Mouse (Mus musculus): ENCODE measurements at regions not wholly inside any gene's neighbourhood (a gene's known extent, or its start where the extent isn't known, plus 50 kb on each side); places are given as distances from the start of the nearest gene placed in this dataset.

DNA sequence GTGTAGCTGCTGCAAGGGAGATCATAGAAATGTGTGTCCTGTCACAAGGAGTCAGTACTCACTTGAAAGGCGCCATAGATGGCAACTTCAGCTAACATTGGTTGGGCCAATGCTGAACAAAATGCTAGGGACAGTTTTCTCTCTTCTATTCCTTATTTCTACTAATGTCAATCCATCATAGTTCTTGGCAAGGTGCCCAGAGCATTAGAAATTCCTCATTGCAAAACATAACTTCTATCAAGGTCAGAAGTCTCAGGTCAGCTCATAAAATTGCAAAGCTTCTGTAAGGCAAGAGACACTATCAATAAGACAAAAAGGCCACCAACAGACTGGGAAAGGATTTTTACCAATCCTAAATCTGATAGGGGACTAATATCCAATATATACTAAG lies 106.3 kb downstream of the D1Ertd622e start:
- DNase-seq (ENCODE audit: extremely low spot score in 1 of 2, low spot score in 2 of 2): no peak
- intact Hi-C loops (cut with DNase I): loop anchor here (2.0 kb wide), 1 partner anchor 45 kb away; no protein-coding TSS in a partner anchor
- TF ChIP-seq CTCF (IDR thresholded peaks at IDR 0.05): no peak
- 0 out of 2 replicates have a peak overlapping the region, but pooled peaks have one; percentile 4 for H3K27ac ChIP-seq
- no peak overlapping the region for H3K4me3 ChIP-seq

DNA sequence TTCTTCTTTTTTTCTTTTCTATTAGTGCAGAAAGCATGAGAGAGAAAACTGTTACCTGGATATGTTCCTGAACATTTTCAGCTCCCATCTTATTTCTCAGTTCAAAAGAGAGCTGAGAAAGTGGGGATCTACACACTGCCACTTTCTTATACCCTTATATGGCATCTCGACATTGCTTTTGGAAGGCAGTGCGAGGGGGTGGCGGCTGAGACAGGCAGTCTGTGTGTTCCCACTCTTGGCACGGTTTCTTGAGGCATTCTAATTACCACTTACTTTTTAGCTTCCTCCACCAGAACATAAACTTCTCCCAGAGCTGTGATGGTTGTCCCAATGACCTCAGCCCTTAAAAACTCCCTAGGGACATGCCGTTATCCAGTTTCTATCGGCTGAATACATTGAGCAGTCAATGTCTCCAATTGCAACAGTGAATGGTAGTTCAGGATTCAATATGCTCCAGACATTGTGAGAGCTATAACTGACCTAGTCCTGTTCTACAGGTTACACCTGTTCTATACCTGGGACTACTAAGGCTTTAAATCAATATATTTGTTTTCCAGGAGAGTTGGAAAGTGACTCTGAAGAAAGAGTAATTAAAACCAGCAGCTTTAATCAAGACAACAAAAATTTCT lies 106.8 kb downstream of the D1Ertd622e start:
- TF ChIP-seq CTCF (IDR thresholded peaks at IDR 0.05): no peak
- Histone ChIP-seq H3K4me3 (no peak overlapping the region), H3K27ac (peak overlapping the region; percentile 82)
- intact Hi-C loops (cut with DNase I): loop anchor here (2.0 kb wide), 1 partner anchor 46 kb away; no protein-coding TSS in a partner anchor
- peak; percentile 51 to 53 for DNase-seq (ENCODE audit: extremely low spot score in 1 of 2, low spot score in 2 of 2)

DNA sequence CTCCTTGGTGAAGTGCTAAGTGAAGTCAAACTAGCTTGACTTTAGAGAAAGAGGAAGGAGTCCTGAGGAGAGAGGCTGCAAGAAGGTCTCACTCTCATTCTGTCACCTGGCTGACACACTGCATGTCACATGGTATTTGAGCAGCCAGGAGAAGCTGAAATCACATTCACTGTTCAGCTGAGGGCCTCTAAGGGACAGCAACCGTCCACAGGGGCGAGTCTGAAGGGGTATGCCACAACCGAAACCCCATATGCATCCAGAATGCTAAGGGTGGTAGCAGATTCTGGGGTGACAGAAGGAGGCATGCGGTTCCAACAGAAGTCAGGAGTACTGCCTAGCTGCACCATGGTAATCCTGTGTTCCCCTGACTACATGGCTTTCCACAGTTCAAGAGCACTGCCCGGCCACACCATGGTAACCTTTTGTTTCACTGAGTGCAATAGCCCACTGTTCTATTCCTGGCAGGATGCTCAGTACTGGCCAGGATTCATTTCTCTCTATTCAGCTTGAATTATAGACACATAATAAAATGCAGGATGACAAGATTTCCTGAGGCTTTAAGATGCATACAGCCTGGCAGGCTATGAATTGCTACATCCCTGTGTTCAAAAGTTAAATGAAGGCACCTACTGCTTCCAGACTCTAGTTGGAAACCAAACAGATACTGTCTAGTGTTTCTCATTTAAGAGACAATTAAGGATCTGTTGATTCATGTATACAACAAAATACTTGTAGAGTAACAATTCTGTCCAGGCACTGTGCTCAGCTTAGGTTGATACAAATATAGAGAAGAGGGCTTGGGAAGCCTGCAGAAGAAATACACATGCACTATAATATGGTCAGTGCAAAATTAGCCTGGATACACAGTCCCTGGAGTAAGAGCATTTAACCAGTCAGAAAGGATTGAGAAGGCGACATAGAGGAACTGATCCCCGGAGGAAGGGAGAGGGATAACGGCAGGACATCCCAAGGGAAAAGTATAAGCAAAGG lies 108.1 kb downstream of the D1Ertd622e start:
- peak in 1 of 2 experiments; percentile 20 for DNase-seq (ENCODE audit: extremely low spot score in 1 of 2, low spot score in 2 of 2)
- Histone ChIP-seq H3K4me3 (no peak overlapping the region), H3K27ac (peak overlapping the region; percentile 82)
- intact Hi-C loops (cut with DNase I): loop anchor here (2.0 kb wide), 2 partner anchors 47 to 107 kb away; no protein-coding TSS in a partner anchor
- TF ChIP-seq CTCF (IDR thresholded peaks at IDR 0.05): no peak

DNA sequence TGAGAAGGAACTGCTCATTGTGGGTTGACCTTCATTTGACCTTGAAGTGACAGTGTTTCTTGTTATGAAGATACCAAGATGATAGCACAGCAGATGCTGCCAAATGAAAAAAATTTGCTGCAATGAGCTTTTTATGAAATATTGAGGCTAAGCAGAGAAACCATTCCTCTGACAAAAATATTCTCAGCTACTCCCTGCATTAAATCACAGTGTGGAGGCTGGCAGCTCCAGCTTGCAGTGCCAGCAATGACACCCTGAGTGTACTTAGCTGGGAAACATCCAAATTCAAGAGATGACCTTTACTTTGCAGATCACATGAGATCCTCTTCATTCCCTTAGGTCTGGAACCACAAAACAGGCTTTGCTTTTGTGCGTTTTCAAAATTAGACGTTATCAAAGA lies 109.0 kb downstream of the D1Ertd622e start:
- Histone ChIP-seq H3K4me3 (no peak overlapping the region), H3K27ac (peak overlapping the region; percentile 82)
- intact Hi-C loops (cut with DNase I): loop anchor here (1.0 to 2.0 kb wide), 2 partner anchors 71 to 108 kb away; no protein-coding TSS in a partner anchor
- no peak for TF ChIP-seq CTCF (IDR thresholded peaks at IDR 0.05)
- DNase-seq (ENCODE audit: extremely low spot score in 1 of 2, low spot score in 2 of 2): no peak

DNA sequence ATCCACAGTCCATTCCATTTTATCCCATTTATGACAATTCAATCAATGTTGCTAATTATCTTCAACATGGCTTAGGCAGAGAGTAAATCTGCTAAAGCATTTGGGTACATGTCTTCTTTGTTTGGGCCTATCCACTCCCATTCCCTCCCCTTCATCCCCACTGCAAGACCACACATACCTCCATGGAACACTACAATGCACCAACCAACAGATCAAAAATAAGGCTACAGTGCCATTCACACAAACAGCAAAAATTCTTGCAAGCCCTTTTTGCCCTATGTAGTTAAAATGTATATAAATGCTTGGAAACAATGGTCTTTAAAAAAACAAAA lies 120.7 kb downstream of the D1Ertd622e start:
- H3K4me3 ChIP-seq: no peak overlapping the region
- no peak for DNase-seq (ENCODE audit: extremely low spot score in 1 of 2, low spot score in 2 of 2)
- no peak for TF ChIP-seq CTCF (IDR thresholded peaks at IDR 0.05)
- no peak overlapping the region for H3K27ac ChIP-seq
- intact Hi-C loops (cut with DNase I): no loop called here

DNA sequence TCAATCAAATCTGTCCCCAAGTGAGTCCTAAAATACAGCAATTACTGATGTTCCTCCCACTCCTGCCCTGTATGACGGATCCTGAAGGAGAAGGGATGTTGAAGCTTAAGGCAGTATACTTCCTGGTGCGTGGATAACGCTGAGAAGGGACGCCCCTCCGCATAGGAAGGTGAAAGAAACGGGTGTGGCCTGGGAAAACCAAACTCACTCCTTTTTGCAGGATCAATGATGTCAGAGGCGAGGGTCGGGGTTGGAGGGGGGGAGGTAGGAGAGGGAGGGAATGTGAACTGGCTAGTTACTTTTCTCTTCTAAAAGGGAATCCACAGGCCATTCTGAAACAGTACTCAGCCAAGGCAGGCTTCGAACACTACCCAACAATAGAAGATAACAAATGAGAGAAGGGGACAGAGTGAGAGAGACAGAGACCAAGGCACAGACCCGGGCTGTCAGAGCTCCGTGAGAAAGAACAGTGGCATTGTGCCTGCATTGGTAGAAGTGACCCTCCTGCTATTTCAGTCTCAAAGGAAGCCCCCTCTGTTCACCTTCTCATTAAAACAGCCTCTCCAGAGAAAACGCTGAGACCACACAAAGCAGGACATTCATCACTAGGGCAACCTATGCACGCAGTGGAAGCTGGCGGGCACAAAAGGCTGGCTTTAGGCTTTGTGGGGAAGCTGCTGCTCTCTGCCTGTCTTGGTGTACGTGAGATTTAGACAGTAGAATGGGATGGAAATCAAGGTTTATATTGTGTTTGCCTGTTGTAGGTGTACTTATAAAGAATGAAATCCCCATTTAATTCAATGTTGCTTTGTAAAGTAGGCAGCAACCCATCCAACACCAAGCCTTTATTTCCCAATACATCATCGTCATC lies 121.3 kb downstream of the D1Ertd622e start:
- intact Hi-C loops (cut with DNase I): no loop called here
- DNase-seq (ENCODE audit: extremely low spot score in 1 of 2, low spot score in 2 of 2): no peak
- Histone ChIP-seq H3K4me3 (no peak overlapping the region), H3K27ac (no peak overlapping the region)
- TF ChIP-seq CTCF (IDR thresholded peaks at IDR 0.05): no peak

DNA sequence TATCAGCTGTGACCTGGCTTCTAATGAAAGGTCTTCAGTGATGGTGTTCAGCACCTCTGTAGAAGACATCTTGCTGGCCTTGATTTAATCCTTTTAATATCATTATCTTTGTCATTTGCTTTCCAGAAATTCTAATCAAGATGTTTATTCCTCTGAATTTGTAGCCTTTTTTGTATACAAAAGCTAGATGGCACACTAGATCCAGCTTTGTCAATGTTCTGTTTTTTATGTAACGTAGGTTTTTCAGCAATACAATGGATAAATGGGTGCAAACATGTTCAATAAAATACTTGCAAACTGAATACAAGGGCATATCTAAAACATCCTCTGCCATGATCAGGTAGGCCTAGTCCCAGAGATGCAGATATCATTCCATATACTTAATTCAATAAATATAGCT lies 165.0 kb downstream of the D1Ertd622e start:
- no peak for DNase-seq (ENCODE audit: extremely low spot score in 1 of 2, low spot score in 2 of 2)
- intact Hi-C loops (cut with DNase I): loop anchor here (1.0 kb wide), 1 partner anchor 191 kb away; no protein-coding TSS in a partner anchor
- H3K4me3 ChIP-seq: no peak overlapping the region
- H3K27ac ChIP-seq: no peak overlapping the region
- peak; percentile 58 for TF ChIP-seq CTCF (IDR thresholded peaks at IDR 0.05)

DNA sequence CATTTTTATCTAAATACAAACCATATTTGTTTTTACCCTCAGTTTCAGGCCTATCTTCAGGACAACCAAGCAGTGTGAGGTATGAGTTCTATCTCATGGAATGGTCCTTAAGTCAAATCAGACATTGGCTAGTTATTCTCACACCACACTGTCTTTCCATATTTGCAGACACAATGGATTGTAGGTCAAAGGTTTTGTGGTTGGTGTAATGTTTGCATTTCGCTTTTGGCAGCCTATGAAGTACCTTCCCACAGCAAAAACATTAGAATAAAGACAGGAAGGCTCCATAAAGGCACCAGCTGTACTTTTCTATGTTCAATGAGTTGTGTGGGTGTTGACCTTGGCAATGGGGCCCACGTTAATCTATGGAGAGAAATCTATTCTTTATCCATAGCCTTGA lies 182.0 kb downstream of the D1Ertd622e start:
- no peak for DNase-seq (ENCODE audit: extremely low spot score in 1 of 2, low spot score in 2 of 2)
- H3K4me3 ChIP-seq: no peak overlapping the region
- H3K27ac ChIP-seq: no peak overlapping the region
- no peak for TF ChIP-seq CTCF (IDR thresholded peaks at IDR 0.05)
- intact Hi-C loops (cut with DNase I): no loop called here

Data from left cerebral cortex, adult 2 months (tissue).